18 mouse cellular contexts compared by ENCODE assay signal in the genomic region with DNA sequence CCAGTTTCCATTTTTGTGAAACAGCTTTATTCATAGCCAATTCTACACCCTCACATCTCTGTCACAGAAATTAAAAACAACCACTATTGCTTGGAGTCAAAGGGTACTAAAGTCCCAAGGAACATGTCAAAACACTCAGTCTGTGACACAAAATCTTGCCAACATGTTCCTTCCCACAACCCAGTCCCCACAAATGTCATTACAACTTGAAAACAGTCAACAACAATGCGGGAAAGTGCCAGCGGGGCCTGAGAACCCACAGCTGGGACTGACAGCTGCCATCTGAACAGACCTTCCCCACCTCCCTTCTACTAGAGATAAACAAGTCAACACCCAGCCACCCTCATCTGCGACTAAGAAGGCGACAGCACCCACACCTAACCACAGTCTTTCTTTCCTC. TPM values are rescaled to one million over a fixed set of nuclear protein-coding genes. Genes with fewer than 3 reads are reported as not detected.
DNase-seq lines count a peak whose midpoint lies in the region; ATAC-seq and TF ChIP-seq lines count a peak whose summit lies in the region.
"Had no signal": no experiment of that assay in that cellular context is flagged by ENCODE, and none has a peak within 500 bp of the region (broad histone marks: within the 10 kb centered on the region; RNA-seq: fewer than 3 reads in every experiment).

No protein-coding gene starts in this region.

- TF ChIP-seq CTCF in spleen, adult 2 months (IDR thresholded peaks at IDR 0.05; ENCODE audit: extremely low read depth, insufficient read depth, insufficient read length, insufficient replicate concordance) = no peak

- peaks cover 42% of the 10 kb centered on the region for H3K36me3 ChIP-seq in heart, embryonic 10.5 days
- peaks cover 23% of the 10 kb centered on the region for H3K36me3 ChIP-seq in spleen, adult 2 months (ENCODE audit: control insufficient read depth, insufficient read depth, low read length)

- no peaks in the 10 kb centered on the region for H3K9me3 ChIP-seq in heart, embryonic 10.5 days
- H3K9me3 ChIP-seq: lung, embryonic 15.5 days had no signal

- DNase-seq in heart, postnatal 10 days = peak; percentile 16 to 23
- no peak for DNase-seq in heart, embryonic 10.5 days (ENCODE audit: low spot score)
- no peak for DNase-seq in spleen, adult 2 months (ENCODE audit: low read depth in 1 of 2, low spot score in 2 of 2)
- no peak for DNase-seq in spleen, postnatal 10 days (ENCODE audit: low spot score in 2 of 2)
- peak; percentile 16 to 33 for DNase-seq in heart, postnatal 36 days
- peak; percentile 36 for DNase-seq in lung, postnatal 14 days
- no peak for DNase-seq in cerebellum, adult 11 months
- DNase-seq: adrenal gland, adult 2 months; cerebellum, postnatal 14 days; embryo, embryonic 11 days; kidney, adult 18-20 months; kidney, postnatal 14 days; thymus, adult 2 months had no signal

- H3K27ac ChIP-seq in heart, embryonic 10.5 days = no peak overlapping the region
- H3K27ac ChIP-seq in spleen, adult 2 months (ENCODE audit: insufficient read depth, low read length) = peak overlapping the region; percentile 43
- H3K27ac ChIP-seq: layer of hippocampus, adult 2 months had no signal

- 57% methylated on average over 4 of the region's 4 CpGs for WGBS in heart, embryonic 10.5 days
- WGBS in spleen, adult 2 months = 80% methylated on average over 4 of the region's 4 CpGs

- H3K27me3 ChIP-seq in heart, embryonic 10.5 days (ENCODE audit: insufficient read depth, poor library complexity, severe bottlenecking) = no peaks in the 10 kb centered on the region
- H3K27me3 ChIP-seq in spleen, adult 2 months (ENCODE audit: control insufficient read depth, insufficient read depth, low read length) = no peaks in the 10 kb centered on the region
- H3K27me3 ChIP-seq: lung, embryonic 15.5 days had no signal

- no peaks in the 10 kb centered on the region for H3K4me1 ChIP-seq in heart, embryonic 10.5 days
- no peaks in the 10 kb centered on the region for H3K4me1 ChIP-seq in spleen, adult 2 months (ENCODE audit: control insufficient read depth, insufficient read depth, insufficient read length)
- H3K4me1 ChIP-seq: lung, embryonic 15.5 days had no signal

- no peak overlapping the region for H3K4me3 ChIP-seq in heart, embryonic 10.5 days
- H3K4me3 ChIP-seq in spleen, adult 2 months (ENCODE audit: extremely low read depth, insufficient read depth, insufficient read length) = no peak overlapping the region
- H3K4me3 ChIP-seq: layer of hippocampus, adult 2 months; lung, embryonic 15.5 days had no signal

- intact Hi-C loops in heart, postnatal 10 days (cut with DNase I) = loop anchor here (10.0 kb wide), 2 partner anchors 166 to 436 kb away; no protein-coding TSS in a partner anchor
- intact Hi-C loops in heart, postnatal 36 days (cut with DNase I) = loop anchor here (10.0 kb wide), 1 partner anchor 596 kb away; no protein-coding TSS in a partner anchor

- no peak for TF ChIP-seq POLR2A in spleen, adult 2 months (IDR thresholded peaks at IDR 0.05; ENCODE audit: low read depth, low read length)

- ATAC-seq in megakaryocyte, adult 5-6 weeks (ENCODE audit: poor library complexity, severe bottlenecking) = no peak
- ATAC-seq: forebrain, embryonic 16.5 days; hindbrain, embryonic 16.5 days had no signal

RNA-seq across cellular contexts. Expression of gene Pum3, which starts 18.9 kb away (rescaled TPM):
- 10 to 100 TPM; 30.1 to 38.1 TPM for total RNA-seq in heart, postnatal 10 days (2021)
- polyA plus RNA-seq in heart, embryonic 10.5 days (2016; fragmentation: Nextera tagmentation; extraction: Ambion mirVana) = 67.2 and 82.3 TPM in 2 replicates
- polyA plus RNA-seq in spleen, adult 2 months (2012; rRNA removed) = 10.5 and 14.2 TPM in 2 replicates
- 10 to 100 TPM; 30.3 to 33.1 TPM for total RNA-seq in heart, postnatal 36 days (2021)
- total RNA-seq in megakaryocyte, adult 5-6 weeks (2015) = 80.8 and 90.7 TPM in 2 replicates
- 49.7 and 52.8 TPM in 2 replicates for total RNA-seq in megakaryocyte, adult 5-6 weeks (2017)

Comparison
In these comparisons a context has a peak if more than half of its experiments do, and no peak if none do; other contexts are left out.
1. DNase-seq: peak in heart, postnatal 10 days (2 of 2), heart, postnatal 36 days (2 of 2) and lung, postnatal 14 days (single experiment); none in heart, embryonic 10.5 days (single experiment), spleen, adult 2 months (0 of 2), spleen, postnatal 10 days (0 of 2) and cerebellum, adult 11 months (single experiment).